Mouse (Mus musculus): ENCODE results near the gene Trnp1. TPM values are rescaled to one million over a fixed set of nuclear protein-coding genes. Genes with fewer than 3 reads are reported as not detected.

Trnp1 gene
- polyA plus RNA-seq, 1 experiment from 2014 or later, result 4.4 TPM

DNA sequence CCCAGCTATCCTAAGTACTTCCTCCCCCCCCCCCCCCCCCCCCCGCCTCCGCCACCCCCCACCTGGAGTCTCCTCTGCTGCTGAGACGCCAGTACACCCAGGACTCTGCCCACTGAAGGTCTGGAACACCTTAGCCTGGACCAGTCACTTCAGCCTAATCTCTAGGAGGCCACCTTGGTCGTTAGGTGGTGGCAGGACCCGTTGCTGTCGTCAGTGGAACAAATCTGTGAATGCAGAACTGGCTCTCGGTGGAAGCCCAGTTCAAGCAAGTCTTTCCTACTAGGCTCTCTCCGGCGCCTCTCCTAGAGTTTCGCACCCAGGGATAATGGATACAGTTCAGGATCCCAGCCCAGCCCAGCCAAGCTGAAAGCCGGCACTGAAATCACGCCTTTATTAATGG lies 4.5 kb downstream of the Trnp1 start:
- H3K4me3 ChIP-seq (ENCODE audit: low read depth, low read length), result peak overlapping the region; percentile 27; the same call in 1 of the 2 replicates
- ATAC-seq (ENCODE audit: low FRiP score, low TSS enrichment) (0 out of 2 replicates have a peak, but pooled peaks have one; percentile 24), DNase-seq (ENCODE audit: low spot score) (peak; percentile 51)
- no peaks in the 10 kb centered on the region for H3K36me3 ChIP-seq (ENCODE audit: control insufficient read depth, insufficient read depth, low read length)
- H3K9me3 ChIP-seq (ENCODE audit: control insufficient read depth, low read length), result no peaks in the 10 kb centered on the region
- H3K4me2 ChIP-seq (replicated peaks; ENCODE audit: low read depth), result peak overlapping the region; percentile 56
- 0 out of 2 replicates have a peak overlapping the region, but pooled peaks have one; percentile 54 for H3K9ac ChIP-seq (ENCODE audit: low read length)
- no peaks in the 10 kb centered on the region for H3K27me3 ChIP-seq (ENCODE audit: control insufficient read depth, insufficient read depth, low read length)
- peaks cover 3% of the 10 kb centered on the region; the same call in 1 of the 2 replicates for H3K4me1 ChIP-seq (replicated peaks; ENCODE audit: control insufficient read depth, insufficient read depth)
- 14% methylated on average over 9 of the region's 12 CpGs for WGBS
- H3K27ac ChIP-seq (replicated peaks), result peak overlapping the region; percentile 81
- TF ChIP-seq EP300 (optimal IDR thresholded peaks at IDR 0.05) (no peak), CTCF (IDR thresholded peaks at IDR 0.05; ENCODE audit: low read depth) (no peak)

DNA sequence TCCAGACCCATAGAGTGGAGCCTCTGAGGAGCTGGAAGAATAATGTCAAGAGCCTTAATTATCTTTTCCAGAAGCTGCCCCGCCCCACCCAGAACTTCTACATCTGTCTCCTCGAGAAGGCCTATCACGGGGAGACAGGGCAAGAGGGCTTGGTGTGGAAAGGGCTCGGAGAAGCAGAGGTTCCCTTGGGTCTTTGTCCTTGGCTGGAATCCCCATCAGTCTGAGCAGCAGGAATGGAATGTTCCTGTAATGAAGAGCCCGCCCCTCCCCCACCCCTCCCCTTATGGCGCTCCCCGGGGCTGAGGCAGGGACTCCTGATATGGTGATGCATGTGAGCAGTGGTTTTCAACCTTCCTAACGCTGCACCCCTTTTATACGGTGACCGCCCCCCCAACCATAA lies 6.5 kb downstream of the Trnp1 start:
- ATAC-seq (ENCODE audit: low FRiP score, low TSS enrichment) (peak; percentile 13; the same call in 1 of the 2 replicates), DNase-seq (ENCODE audit: low spot score) (peak; percentile 55)
- H3K4me1 ChIP-seq (replicated peaks; ENCODE audit: control insufficient read depth, insufficient read depth), result 0 out of 2 replicates have a peak, but pooled peaks cover 3% of the 10 kb centered on the region
- peak overlapping the region; percentile 18; the same call in 1 of the 2 replicates for H3K9ac ChIP-seq (ENCODE audit: low read length)
- H3K27ac ChIP-seq (replicated peaks), result 0 out of 2 replicates have a peak overlapping the region, but pooled peaks have one; percentile 9
- H3K27me3 ChIP-seq (ENCODE audit: control insufficient read depth, insufficient read depth, low read length), result no peaks in the 10 kb centered on the region
- no peak overlapping the region; the same call in 1 of the 2 replicates for H3K4me2 ChIP-seq (replicated peaks; ENCODE audit: low read depth)
- H3K4me3 ChIP-seq (ENCODE audit: low read depth, low read length), result no peak overlapping the region
- 27% methylated on average over 9 of the region's 10 CpGs for WGBS
- H3K36me3 ChIP-seq (ENCODE audit: control insufficient read depth, insufficient read depth, low read length), result no peaks in the 10 kb centered on the region
- no peaks in the 10 kb centered on the region for H3K9me3 ChIP-seq (ENCODE audit: control insufficient read depth, low read length)
- TF ChIP-seq EP300 (optimal IDR thresholded peaks at IDR 0.05) (no peak), CTCF (IDR thresholded peaks at IDR 0.05; ENCODE audit: low read depth) (no peak)

DNA sequence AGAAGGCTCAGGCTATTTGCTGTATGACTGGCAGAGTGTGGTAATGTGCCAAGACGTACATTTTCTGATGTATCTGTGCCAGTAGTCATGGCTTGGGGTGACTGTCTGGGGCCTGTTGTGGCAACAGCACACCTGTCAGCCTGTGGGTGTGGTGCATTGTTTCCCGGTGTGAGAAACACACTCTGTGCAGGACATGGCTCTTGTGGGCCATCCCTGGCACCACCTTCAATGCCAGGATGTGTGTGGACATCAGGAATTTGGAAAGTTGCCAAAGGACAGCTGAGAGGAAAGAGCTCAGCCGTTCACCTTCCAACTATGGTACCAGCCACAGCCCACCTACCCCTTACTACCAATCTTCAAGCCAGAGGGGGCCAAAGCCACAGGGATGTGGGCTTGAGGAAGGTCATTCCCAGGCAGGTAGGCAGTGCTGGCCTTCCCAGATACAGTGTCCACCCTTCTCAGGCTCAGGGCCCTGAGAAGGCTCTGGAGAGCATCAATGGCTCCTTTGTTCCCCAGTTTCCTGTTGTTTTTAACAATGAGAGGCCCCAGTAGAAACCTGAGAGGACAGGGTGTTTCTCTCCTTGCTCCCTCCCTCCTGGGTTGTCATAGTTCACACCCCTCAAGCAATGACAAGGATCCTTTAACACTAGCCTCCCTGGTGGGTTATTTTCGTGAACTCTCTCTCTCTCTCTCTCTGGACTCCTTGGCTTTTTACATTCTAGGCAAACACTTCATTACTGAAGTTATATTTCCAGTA lies 8.7 kb downstream of the Trnp1 start:
- WGBS, result 46% methylated on average over 4 of the region's 4 CpGs

DNA sequence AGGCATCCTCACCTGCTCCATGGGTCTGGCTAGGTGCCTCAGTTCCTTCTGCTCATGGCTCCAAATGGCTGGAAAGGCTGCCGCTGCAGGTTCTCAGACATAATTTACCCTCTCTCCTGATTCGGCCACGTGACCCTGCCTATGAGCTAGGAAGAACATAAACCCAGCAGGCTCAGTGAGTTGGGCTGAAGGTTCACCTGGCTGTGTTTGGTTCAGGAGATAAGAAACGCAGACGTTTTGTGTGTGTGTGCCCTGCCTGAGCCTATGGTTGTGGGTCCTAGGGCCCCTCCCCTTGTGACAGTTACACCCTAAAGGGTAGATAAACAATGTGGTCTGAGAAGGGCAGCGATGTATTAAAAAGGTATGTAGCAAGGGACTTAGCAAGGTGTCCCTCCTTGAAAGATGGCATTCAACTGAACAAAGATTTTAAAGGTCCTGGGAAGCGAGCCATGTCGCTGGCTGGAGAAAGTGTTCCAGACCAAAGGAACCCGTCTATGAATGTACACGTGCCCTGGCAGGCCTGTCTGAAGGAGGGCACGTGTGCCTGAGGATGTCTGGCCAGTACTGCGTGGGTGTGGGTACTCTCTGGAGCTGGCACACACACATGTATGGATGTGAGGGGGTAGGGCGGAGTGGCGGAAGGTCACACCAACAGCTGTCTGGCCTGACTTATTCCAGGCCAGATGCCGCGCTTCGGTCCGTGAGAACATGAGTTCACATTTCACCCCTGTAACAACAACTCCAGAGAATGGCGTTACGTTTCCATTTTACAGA lies 9.5 kb downstream of the Trnp1 start:
- peaks cover 5% of the 10 kb centered on the region; the same call in 1 of the 2 replicates for H3K4me1 ChIP-seq (replicated peaks; ENCODE audit: control insufficient read depth, insufficient read depth)
- H3K4me3 ChIP-seq (ENCODE audit: low read depth, low read length), result no peak overlapping the region
- H3K9me3 ChIP-seq (ENCODE audit: control insufficient read depth, low read length), result no peaks in the 10 kb centered on the region
- peak; percentile 61 for ATAC-seq (ENCODE audit: low FRiP score, low TSS enrichment)
- no peaks in the 10 kb centered on the region for H3K36me3 ChIP-seq (ENCODE audit: control insufficient read depth, insufficient read depth, low read length)
- DNase-seq (ENCODE audit: low spot score), result peak; percentile 71
- H3K27me3 ChIP-seq (ENCODE audit: control insufficient read depth, insufficient read depth, low read length), result no peaks in the 10 kb centered on the region
- WGBS, result 58% methylated on average over 20 of the region's 20 CpGs
- peak overlapping the region; percentile 74 for H3K27ac ChIP-seq (replicated peaks)
- no peak overlapping the region for H3K4me2 ChIP-seq (replicated peaks; ENCODE audit: low read depth)
- TF ChIP-seq CTCF (IDR thresholded peaks at IDR 0.05; ENCODE audit: low read depth) (no peak), EP300 (optimal IDR thresholded peaks at IDR 0.05) (no peak)
- H3K9ac ChIP-seq (ENCODE audit: low read length), result no peak overlapping the region

More for the DNA sequence above, 8.7 kb downstream of the Trnp1 start:
- Histone ChIP-seq H3K4me2 (replicated peaks; ENCODE audit: low read depth) (no peak overlapping the region), H3K9me3 (ENCODE audit: control insufficient read depth, low read length) (no peaks in the 10 kb centered on the region), H3K27ac (replicated peaks) (peak overlapping the region; percentile 74), H3K9ac (ENCODE audit: low read length) (no peak overlapping the region), H3K4me1 (replicated peaks; ENCODE audit: control insufficient read depth, insufficient read depth) (0 out of 2 replicates have a peak, but pooled peaks cover 3% of the 10 kb centered on the region), H3K36me3 (ENCODE audit: control insufficient read depth, insufficient read depth, low read length) (no peaks in the 10 kb centered on the region), H3K27me3 (ENCODE audit: control insufficient read depth, insufficient read depth, low read length) (no peaks in the 10 kb centered on the region), H3K4me3 (ENCODE audit: low read depth, low read length) (no peak overlapping the region)
- DNase-seq (ENCODE audit: low spot score) (peak; percentile 31), ATAC-seq (ENCODE audit: low FRiP score, low TSS enrichment) (peak; percentile 32)
- no peak for TF ChIP-seq EP300 (optimal IDR thresholded peaks at IDR 0.05)
- TF ChIP-seq CTCF (IDR thresholded peaks at IDR 0.05; ENCODE audit: low read depth), result no peak

DNA sequence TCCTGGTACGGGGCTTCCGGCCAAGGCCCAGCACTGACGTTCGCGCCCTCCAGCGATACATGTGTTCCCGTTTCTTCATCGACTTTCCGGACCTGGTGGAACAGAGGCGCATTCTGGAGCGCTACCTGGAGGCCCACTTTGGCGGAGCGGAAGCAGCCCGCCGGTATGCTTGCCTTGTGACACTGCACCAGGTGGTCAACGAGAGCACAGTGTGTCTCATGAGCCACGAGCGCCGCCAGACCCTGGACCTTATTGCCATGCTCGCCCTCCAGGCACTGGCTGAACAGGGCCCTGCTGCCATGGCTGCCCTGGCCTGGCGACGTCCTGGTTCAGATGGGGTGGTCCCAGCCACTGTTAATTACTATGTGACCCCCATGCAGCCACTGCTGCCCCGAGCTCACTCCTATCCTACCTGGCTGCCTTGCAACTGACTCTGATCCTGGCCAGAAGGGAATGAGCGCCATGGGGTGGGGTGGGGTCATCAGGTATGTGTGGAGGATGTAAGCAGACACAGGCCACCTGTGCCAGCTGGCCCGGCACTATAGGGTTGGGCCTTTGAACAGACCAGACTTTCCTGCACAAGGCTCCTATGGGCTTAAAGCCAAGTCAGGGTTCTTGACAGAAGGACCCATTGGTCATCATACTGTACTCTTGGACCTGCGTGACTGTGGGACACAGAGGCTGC lies 11.5 kb downstream of the Trnp1 start:
- DNase-seq (ENCODE audit: low spot score) (no peak), ATAC-seq (ENCODE audit: low FRiP score, low TSS enrichment) (no peak)
- Histone ChIP-seq H3K36me3 (ENCODE audit: control insufficient read depth, insufficient read depth, low read length) (no peaks in the 10 kb centered on the region), H3K27me3 (ENCODE audit: control insufficient read depth, insufficient read depth, low read length) (no peaks in the 10 kb centered on the region), H3K9ac (ENCODE audit: low read length) (no peak overlapping the region), H3K4me2 (replicated peaks; ENCODE audit: low read depth) (no peak overlapping the region), H3K27ac (replicated peaks) (no peak overlapping the region), H3K9me3 (ENCODE audit: control insufficient read depth, low read length) (no peaks in the 10 kb centered on the region), H3K4me3 (ENCODE audit: low read depth, low read length) (no peak overlapping the region), H3K4me1 (replicated peaks; ENCODE audit: control insufficient read depth, insufficient read depth) (peaks cover 6% of the 10 kb centered on the region; the same call in 1 of the 2 replicates)
- TF ChIP-seq EP300 (optimal IDR thresholded peaks at IDR 0.05), result no peak
- TF ChIP-seq CTCF (IDR thresholded peaks at IDR 0.05; ENCODE audit: low read depth), result no peak
- WGBS, result 93% methylated on average over 26 of the region's 26 CpGs

All from stomach, postnatal 0 days (tissue).